Mouse (Mus musculus) CH12F3 (cell line): ENCODE results near the gene Olfr17.
"Not testable (repeated sequence)": the region's sequence is repeated elsewhere in the genome, so short reads cannot be mapped to it uniquely, and the experiment has no call there.

Source experiments
- in situ Hi-C: fragments of 300-500 bp; cut with MboI; formaldehyde crosslinking; loops from 2 replicates; pipeline ENCODE4 v1.14.3; 2020; ENCODE audit warnings: low sequenced_read_pairs

Gene Olfr17

DNA sequence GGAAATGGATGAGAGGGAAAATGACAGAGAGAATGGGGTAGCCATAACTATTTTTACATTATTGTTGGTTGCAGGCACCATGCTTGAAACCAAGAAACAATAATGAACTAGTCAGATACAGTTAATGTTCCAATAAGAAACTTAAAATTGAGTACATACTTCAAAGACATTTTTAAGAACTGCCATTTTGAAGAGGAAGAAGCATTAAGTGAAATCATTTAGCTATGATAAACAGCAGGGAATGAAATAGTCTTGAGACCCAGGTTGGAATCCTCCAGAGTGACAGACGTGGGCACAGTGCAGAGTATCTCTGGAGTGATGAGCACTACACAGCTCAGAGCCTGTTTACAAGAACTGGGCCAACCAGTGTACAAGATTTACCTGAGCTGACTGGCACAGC, at the start of gene Olfr17:
Gene Olfr17 (plus strand): TSS at position 301 of the 400 bp plus-strand sequence.
- in situ Hi-C loops = no loop called here

DNA sequence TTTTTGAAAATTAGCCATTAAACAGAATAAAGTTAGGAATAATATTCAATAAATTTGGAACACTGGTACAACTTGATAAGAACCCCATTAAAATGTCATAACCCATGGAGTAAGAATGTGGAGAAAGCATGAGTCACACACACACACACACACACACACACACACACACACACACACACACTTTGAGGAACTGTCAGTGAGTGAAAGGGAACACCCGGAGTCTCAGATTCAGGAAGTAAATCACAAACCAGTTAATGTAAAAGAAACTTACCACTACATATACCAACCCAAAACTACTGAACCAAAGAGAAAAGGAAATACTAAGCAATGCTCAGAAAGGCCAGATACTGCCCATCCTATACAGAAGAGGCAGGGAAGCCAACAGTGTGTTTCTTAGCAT, 48.6 kb upstream of the Olfr17 start:
- in situ Hi-C loops = no loop called here

DNA sequence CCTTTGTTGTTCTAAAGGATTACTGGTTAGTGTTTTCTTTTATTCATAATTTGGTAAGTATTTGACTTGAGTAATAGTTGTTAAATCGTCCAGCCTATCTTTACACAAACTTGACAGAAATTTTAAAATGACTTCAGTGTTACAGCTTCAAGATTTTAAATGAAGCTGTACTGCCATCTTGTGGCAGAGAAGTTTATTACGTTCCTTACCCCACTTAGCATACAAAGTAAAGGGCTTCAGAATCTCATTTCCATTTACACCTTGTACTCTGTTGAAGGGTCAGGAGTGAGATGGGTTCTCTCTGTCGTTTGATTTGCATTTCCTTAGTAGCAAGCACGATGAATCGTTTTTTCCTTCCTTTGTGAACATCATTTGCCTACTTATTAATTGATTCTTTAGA, 47.2 kb upstream of the Olfr17 start:
- in situ Hi-C loops = no loop called here

DNA sequence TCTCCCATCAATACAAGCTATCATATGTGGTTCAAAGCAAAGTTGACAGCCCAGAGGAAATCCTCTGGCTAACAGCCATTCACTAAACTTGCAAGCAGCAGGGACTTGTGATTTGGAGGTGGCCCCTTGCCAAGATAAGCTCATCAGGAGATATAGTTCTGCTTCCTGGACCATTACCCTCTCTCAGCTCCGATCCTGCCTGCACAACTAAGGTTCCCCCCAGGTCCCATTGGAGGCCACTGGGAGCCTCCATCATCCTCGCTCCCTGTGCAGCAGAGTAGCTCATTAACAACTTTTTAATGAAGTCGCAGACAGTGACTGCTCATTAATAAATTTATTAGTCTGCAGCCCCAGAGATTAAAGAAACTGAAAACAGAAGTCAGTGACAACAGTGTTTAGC, 45.4 kb upstream of the Olfr17 start:
- in situ Hi-C loops = no loop called here

DNA sequence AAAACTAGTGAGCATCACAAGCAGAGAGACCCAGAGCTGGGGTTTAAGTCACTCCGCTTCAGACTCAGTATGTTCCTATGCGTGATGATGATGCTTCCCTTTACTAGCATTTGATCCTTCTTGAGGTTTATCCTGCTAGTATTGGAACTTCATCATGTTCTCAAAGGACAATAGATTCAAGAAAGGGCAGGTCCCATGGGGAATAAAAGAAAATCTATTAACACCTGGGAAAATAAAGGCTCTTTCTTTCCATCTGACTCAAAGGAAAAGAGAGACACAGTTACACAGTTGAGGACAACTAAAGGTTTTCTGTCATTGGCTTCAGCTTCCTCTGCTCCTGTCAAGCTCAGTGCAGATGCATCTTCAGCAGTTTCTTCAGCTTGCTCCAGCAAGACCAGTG, 22.3 kb upstream of the Olfr17 start, which contains the start of gene Olfr714:
Gene Olfr714 (plus strand): TSS at position 301 of the 400 bp plus-strand sequence.
- in situ Hi-C loops = no loop called here

DNA sequence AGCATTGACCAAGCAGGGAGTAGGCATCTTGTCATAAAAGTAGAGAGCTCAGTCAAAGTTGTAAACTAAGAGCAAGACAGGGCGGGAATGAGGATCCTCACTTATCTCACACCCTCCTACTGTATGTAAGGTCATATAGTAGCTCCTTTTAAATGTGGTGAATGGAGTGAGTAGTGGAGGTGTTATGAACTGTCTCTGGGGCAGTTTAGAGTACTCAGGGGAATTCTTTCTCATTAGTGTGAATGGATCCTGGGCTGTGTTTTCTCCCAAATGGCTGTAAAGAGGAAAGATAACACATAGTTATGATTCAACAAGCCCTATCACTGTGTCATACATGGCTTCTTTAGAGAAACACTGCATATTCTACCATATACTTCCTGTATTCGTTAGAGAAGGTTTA, 17.2 kb downstream of the Olfr17 start, which contains the start of gene Olfr715b:
Gene Olfr715b (minus strand): TSS at position 101 of the 400 bp plus-strand sequence.
- in situ Hi-C loops = not testable (repeated sequence)

DNA sequence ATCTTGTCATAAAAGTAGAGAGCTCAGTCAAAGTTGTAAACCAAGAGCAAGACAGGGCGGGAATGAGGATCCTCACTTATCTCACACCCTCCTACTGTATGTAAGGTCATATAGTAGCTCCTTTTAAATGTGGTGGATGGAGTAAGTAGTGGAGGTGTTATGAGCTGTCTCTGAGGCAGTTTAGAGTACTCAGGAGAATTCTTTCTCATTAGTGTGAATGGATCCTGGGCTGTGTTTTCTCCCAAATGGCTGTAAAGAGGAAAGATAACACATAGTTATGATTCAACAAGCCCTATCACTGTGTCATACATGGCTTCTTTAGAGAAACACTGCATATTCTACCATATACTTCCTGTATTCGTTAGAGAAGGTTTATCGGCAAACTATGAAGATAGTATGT, 38.0 kb downstream of the Olfr17 start, which contains the start of gene Olfr715:
Gene Olfr715 (minus strand): TSS at position 101 of the 400 bp plus-strand sequence.
- in situ Hi-C loops = not testable (repeated sequence)

DNA sequence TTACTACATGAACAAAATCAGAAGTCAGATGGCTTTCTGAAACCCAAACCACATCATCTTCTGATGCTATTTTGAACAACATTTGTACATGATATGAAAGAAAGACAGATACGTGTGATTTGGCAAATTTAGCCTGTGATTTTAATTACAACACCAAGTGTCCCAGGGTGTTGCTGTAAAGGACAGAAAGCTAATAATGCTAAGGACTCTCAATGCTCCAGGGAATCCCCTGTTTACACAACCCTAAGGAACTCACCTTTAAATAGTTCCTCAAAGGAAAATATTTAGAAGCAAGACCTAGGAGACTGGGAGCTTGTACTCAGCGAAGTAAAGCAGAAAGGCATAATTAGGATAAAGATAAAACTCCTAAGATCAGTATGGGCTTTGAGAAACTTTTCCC, 45.0 kb downstream of the Olfr17 start, which contains the start of gene Olfr716:
Gene Olfr716 (plus strand): TSS at position 301 of the 400 bp plus-strand sequence.
- in situ Hi-C loops = not testable (repeated sequence)
